Mouse (Mus musculus) spleen, postnatal 14 days (tissue): ENCODE measurements at regions not wholly inside any gene's neighbourhood (a gene's known extent, or its start where the extent isn't known, plus 50 kb on each side); places are given as distances from the start of the nearest gene placed in this dataset.

Source experiments
- DNase-seq, 2 experiments: peaks; one replicate each; pipeline ENCODE4 v3.0.0; 2021 to 2022; ENCODE audit warnings: low spot score in 2 of 2

GRCm38 (mm10) chr16:29871395-29871794 lies 192.8 kb upstream of the Hes1 start:
- no peak for DNase-seq

- no peak for DNase-seq
These were observed 188.0 kb upstream of the Hes1 start for GRCm38 (mm10) chr16:29876196-29876595.

- no peak for DNase-seq
These were observed 186.6 kb upstream of the Hes1 start for GRCm38 (mm10) chr16:29877372-29878123.

- DNase-seq, result no peak
These were observed 184.5 kb upstream of the Hes1 start for GRCm38 (mm10) chr16:29879665-29880064.

- no peak for DNase-seq
These were observed 182.7 kb upstream of the Hes1 start for GRCm38 (mm10) chr16:29881497-29881896.

GRCm38 (mm10) chr16:29882226-29882972 lies 181.8 kb upstream of the Hes1 start:
- no peak for DNase-seq

GRCm38 (mm10) chr16:29883252-29883992 lies 180.8 kb upstream of the Hes1 start:
- no peak for DNase-seq

GRCm38 (mm10) chr16:29884899-29885298 lies 179.3 kb upstream of the Hes1 start:
- DNase-seq, result no peak

- DNase-seq, result no peak
These were observed 177.4 kb upstream of the Hes1 start for GRCm38 (mm10) chr16:29886755-29887154.

GRCm38 (mm10) chr16:29889346-29889745 lies 174.8 kb upstream of the Hes1 start:
- no peak for DNase-seq

GRCm38 (mm10) chr16:29891472-29891871 lies 172.7 kb upstream of the Hes1 start:
- no peak for DNase-seq

GRCm38 (mm10) chr16:29893871-29894828 lies 170.0 kb upstream of the Hes1 start:
- DNase-seq, result no peak

GRCm38 (mm10) chr16:29896393-29896792 lies 167.8 kb upstream of the Hes1 start:
- DNase-seq, result no peak

GRCm38 (mm10) chr16:29903510-29903909 lies 160.7 kb upstream of the Hes1 start:
- DNase-seq, result no peak

- no peak for DNase-seq
These were observed 159.9 kb upstream of the Hes1 start for GRCm38 (mm10) chr16:29904183-29904775.

GRCm38 (mm10) chr16:29907331-29907730 lies 156.9 kb upstream of the Hes1 start:
- DNase-seq, result no peak

GRCm38 (mm10) chr16:29908031-29908430 lies 156.2 kb upstream of the Hes1 start:
- DNase-seq, result no peak

GRCm38 (mm10) chr16:29909923-29910465 lies 154.2 kb upstream of the Hes1 start:
- DNase-seq, result no peak

- no peak for DNase-seq
These were observed 153.0 kb upstream of the Hes1 start for GRCm38 (mm10) chr16:29911164-29911571.

- no peak for DNase-seq
These were observed 150.7 kb upstream of the Hes1 start for GRCm38 (mm10) chr16:29913357-29914010.
